Mouse (Mus musculus) embryonic fibroblast, embryonic 13.5 days (primary cell): ENCODE results near the gene Slc9a9. TPM values are rescaled to one million over a fixed set of nuclear protein-coding genes. Genes with fewer than 3 reads are reported as not detected.

Experiments
- H3K27ac ChIP-seq: 2 replicates; pipeline ENCODE4 v1.5.1; 2012; ENCODE audit warnings: low read length, control low read depth, inconsistent platforms; ENCODE audit not compliant: insufficient read depth
- H3K4me1 ChIP-seq: 2 replicates; pipeline ENCODE4 v1.6.1; 2011; ENCODE audit warnings: low read length; ENCODE audit not compliant: control insufficient read depth, insufficient read depth
- H3K4me3 ChIP-seq: 2 replicates; pipeline ENCODE4 v1.5.1; 2011; ENCODE audit warnings: mild to moderate bottlenecking, control low read depth, low read length; ENCODE audit not compliant: insufficient read depth
- CTCF ChIP-seq: IDR thresholded peaks from 2 replicates; pipeline ENCODE4 v1.5.1; 2011; ENCODE audit warnings: mild to moderate bottlenecking, control low read depth, low read length, moderate library complexity, borderline replicate concordance; ENCODE audit not compliant: insufficient read depth
- POLR2A ChIP-seq: IDR thresholded peaks from 2 replicates; pipeline ENCODE4 v1.6.1; 2011; ENCODE audit warnings: low read depth, mild to moderate bottlenecking, control low read depth, low read length, moderate library complexity
- polyA plus RNA-seq: library from polyadenylated mRNA; stranded (reverse); fragments of >200 nt; gene quantifications from 2 replicates; pipeline ENCODE4 v1.2.4, GENCODE M21; 2011; ENCODE audit warnings: low read depth; ENCODE audit not compliant: missing spikeins, insufficient read length

Gene Slc9a9
- polyA plus RNA-seq, 1 experiment: 7.7 TPM

DNA sequence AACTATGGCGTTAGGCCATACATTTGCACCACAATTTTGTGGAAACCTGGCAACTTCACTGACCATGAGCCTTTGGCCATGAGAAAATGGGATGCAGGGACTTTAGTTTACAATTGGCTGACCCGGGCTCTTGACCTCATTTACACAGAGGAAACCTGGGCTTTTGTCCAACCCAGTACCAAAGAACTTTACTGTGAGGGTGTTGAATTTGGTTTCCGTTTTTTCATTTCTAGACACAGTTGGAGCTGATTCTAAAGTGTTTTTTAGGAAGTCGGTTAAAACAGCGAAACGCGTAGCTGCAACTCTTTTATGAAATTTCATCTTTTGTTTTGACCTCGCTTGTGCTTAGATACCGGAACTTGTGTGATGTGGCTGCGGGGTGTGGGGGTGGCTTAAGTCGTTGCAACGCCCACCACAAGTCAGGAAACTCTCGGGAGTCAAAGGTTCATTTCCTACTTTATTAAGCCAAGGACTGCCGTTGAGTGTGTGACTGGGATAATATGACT lies 402.8 kb downstream of the Slc9a9 start:
- Histone ChIP-seq H3K4me3 (no peak overlapping the region), H3K27ac (no peak overlapping the region; the same call in 1 of the 2 replicates), H3K4me1 (no peaks in the 10 kb centered on the region)
- TF ChIP-seq CTCF (no peak), POLR2A (no peak)

DNA sequence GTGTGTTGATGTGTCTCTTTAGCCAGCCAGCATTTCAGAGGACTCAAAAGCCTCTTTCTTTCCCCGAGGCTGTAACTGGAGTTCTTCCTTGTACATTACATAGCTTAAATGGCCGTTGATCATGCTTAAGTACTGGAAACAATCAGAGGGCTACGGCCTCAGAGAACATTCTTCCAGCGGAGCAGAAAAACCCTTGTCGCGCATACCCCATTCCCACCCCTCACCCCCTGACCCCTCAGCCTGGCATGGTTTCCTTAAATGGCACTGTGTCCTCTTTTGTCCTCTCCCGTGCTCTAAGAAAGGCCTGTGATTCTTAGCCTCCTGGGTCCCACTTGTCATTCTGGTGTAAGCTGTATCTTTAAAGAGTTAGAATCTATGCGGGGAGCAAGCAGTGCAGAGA lies 404.0 kb downstream of the Slc9a9 start:
- H3K27ac ChIP-seq: no peak overlapping the region
- H3K4me3 ChIP-seq: no peak overlapping the region
- TF ChIP-seq CTCF: no peak
- no peak for TF ChIP-seq POLR2A
- H3K4me1 ChIP-seq: no peaks in the 10 kb centered on the region

DNA sequence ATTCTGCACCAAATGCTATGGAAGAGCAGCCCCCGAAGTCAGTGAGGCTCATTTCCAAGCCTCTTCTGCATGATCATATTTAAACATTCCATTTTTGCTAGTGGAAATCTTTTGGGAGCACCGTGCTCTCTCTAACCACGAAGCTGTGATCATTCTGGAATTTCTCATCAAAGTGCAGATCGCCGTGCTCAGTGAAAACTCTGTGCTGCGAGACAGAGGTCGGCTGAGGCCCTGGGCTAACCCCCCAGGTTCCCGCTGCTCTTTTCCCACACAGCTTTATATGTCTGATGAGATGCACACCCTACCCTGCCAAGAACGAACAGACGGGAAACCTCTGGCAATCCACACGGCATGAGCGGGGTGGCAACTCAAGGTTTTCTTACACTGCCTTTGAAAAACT lies 406.1 kb downstream of the Slc9a9 start:
- Histone ChIP-seq H3K4me1 (peaks cover 8% of the 10 kb centered on the region; the same call in 1 of the 2 replicates), H3K4me3 (no peak overlapping the region), H3K27ac (no peak overlapping the region)
- no peak for TF ChIP-seq POLR2A
- no peak for TF ChIP-seq CTCF

DNA sequence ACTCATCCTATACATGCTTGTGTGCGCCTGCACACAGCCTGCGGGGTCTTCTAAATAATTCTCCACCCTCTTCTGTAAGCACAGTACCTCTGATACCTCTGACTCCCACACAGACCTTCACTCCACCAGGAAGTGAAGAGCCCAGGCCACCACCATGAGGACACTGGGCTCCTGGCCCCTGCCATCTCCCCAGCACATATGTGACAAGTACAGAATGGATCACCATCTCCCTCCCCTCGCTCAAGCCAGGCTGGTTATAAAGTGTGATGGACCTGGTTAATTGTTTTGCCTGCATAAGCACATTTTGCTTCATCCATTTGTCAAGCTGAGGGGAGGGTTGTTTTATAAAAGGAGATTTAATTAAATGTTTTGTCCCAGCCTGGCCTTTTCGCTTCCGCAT lies 408.2 kb downstream of the Slc9a9 start:
- Histone ChIP-seq H3K27ac (no peak overlapping the region), H3K4me1 (peaks cover 8% of the 10 kb centered on the region; the same call in 1 of the 2 replicates), H3K4me3 (no peak overlapping the region)
- TF ChIP-seq POLR2A: no peak
- TF ChIP-seq CTCF: no peak

DNA sequence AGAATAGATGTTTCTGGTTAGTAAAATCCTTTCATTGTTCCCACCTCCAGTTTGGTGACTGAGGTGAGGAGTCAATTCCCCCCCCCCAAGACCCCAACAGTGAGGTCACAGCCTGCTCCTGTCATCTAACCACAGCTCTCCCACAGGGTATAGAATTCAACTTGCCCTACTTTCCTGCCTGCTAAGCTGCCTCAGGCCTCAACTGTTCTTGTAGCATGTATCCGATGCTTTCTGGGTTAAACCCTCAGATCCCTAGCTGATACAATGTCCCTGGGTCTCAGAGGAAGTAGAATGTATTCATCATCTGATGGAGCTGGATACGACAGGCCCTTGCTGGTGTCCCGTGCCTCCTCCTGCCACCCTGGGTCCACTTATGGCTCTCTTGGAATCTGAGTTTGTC lies 408.9 kb downstream of the Slc9a9 start:
- peaks cover 8% of the 10 kb centered on the region; the same call in 1 of the 2 replicates for H3K4me1 ChIP-seq
- TF ChIP-seq CTCF (no peak), POLR2A (no peak)

DNA sequence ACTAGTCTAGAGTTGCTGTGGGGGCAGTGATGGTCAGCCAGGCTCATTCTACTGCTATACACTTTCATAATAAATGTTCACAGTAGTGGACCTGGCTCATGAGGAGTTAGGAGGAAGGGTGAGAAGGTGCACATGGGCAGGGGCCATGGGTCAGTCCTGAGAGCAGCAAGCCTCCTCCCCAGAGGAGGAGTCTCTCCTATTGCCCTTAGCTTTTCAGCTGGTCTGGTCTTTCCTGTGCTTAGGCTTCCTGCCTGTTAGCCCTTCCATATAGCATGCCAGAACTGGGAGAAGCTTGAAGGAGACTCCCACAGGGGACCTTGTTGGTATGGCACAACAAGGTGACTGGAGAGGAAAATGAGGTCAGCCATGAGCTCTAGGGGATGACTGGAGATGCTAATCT lies 410.2 kb downstream of the Slc9a9 start:
- H3K27ac ChIP-seq: no peak overlapping the region
- H3K4me1 ChIP-seq: peaks cover 8% of the 10 kb centered on the region; the same call in 1 of the 2 replicates
- TF ChIP-seq POLR2A (no peak), CTCF (no peak)
- no peak overlapping the region for H3K4me3 ChIP-seq

More for the DNA sequence above, 408.9 kb downstream of the Slc9a9 start:
- H3K4me3 ChIP-seq: no peak overlapping the region
- H3K27ac ChIP-seq: no peak overlapping the region

DNA sequence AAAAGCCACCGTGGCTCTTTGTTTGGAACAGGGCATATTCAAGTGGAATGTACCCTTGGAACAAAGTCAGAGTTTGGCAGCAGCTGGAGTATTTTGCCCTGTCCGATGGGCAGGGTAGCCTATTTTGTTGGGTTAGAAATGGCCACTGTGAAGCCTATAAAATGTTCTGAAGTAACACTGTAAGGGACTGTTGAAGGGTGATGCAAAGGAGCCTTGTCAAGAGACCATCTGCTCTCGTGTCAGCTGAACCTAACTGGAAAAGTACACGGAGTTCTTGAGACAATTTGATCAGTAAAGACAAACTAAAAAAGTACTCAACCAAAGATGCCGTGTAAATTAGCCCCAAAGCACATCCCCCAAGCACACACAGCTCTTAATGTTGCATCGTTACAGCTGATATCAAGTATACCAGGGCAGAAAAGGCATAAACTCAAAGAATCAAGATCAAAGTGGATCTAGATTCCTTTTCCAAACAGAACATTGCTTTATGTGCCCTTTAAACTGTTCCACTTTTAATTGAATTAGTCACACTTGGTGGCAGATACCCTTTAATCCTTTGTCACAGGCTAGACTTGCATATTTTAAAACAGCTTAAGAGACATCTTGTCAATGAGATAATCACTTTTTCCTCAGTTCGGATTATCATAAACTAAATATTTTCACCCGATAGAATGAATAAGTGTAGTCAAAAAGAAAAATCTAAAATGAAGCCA lies 416.6 kb downstream of the Slc9a9 start:
- H3K4me1 ChIP-seq: no peaks in the 10 kb centered on the region
- no peak overlapping the region for H3K27ac ChIP-seq
- no peak for TF ChIP-seq POLR2A
- no peak for TF ChIP-seq CTCF
- H3K4me3 ChIP-seq: no peak overlapping the region

DNA sequence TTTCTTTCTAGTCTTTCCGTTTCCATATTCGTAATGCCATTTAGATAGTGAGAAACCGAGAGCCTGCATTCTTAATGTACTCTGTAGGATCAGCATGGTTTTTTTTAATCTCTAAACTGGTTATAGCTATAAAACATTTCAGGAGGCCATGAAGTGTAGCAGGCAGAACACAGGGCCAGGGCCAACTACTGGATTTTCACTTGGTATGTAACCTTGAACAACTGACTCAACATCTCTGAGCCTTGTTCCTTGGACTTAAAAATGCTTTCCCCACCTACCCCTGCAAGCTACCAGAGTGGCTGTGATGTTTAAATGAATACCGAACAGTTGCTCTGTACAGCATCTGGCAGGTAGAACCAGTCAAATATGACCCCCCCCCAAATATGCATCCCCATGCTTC lies 418.5 kb downstream of the Slc9a9 start:
- no peak overlapping the region for H3K4me3 ChIP-seq
- TF ChIP-seq POLR2A (no peak), CTCF (no peak)
- H3K4me1 ChIP-seq: no peaks in the 10 kb centered on the region
- no peak overlapping the region for H3K27ac ChIP-seq

DNA sequence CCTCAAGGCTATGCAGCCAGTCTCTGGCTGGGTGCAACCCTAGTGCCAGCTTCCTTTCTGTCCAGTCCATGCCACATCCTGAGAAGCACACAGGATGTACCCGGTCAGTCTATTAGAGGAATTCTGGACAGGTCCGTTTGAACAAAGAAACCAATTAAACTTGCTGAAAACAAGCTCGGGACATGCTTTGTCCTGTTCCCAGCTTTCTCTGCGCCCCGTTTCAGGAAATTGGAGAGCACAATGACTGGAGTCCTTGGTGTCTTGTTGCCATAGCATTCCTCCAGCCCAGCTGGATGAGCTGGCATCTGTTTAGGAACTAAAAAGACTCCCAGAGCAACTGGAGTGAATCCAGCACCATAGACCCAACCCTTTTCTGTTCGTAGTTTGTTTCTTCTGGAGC lies 419.3 kb downstream of the Slc9a9 start:
- no peak for TF ChIP-seq CTCF
- no peak for TF ChIP-seq POLR2A
- Histone ChIP-seq H3K4me1 (no peaks in the 10 kb centered on the region), H3K27ac (no peak overlapping the region), H3K4me3 (no peak overlapping the region)

DNA sequence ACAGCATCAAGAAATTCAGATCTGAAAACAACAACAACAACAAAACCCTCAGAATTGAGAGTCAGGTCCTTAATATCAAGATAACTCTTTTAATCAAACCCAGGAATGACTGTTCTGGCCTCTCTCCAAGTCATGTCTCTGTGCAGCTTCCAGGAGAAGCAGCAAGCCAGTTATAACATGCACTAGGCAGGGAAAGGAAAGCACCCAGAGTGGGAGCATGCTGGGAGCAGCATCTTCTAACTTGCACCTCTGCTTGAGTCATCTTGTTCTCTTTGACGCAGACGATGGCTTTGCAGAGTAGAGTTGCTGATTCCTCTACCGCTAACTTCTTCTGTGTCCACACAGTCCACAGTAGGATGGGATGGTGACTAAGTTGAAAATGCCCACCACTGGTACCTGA lies 426.8 kb downstream of the Slc9a9 start:
- no peak overlapping the region for H3K27ac ChIP-seq
- TF ChIP-seq POLR2A (no peak), CTCF (no peak)
- H3K4me3 ChIP-seq: no peak overlapping the region
- H3K4me1 ChIP-seq: no peaks in the 10 kb centered on the region

DNA sequence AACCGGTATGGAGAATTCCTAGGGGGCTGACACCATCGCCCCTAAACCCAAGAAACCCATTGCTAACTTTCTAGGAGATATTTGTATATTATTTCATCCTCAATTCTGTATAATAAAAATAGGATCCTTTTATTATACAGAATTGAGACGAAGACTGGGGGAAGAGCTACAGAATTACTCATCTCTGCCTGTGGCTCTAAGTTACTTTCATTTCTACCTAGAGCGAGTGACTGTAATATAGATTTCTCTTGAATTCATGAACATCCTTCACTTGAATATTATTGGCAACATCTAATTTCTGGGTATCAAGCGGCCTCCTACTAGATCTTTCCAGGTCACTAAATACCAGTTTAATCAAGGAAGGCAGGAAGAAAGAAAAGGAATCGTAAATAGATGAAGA lies 436.1 kb downstream of the Slc9a9 start:
- H3K4me1 ChIP-seq: no peaks in the 10 kb centered on the region
- no peak overlapping the region for H3K27ac ChIP-seq
- H3K4me3 ChIP-seq: no peak overlapping the region
- TF ChIP-seq POLR2A: no peak
- no peak for TF ChIP-seq CTCF
